Mouse (Mus musculus) limb, embryonic 10.5 days (tissue): ENCODE results near the gene Abcg1. TPM values are rescaled to one million over a fixed set of nuclear protein-coding genes. Genes with fewer than 3 reads are reported as not detected.

ENCODE experiments used
- DNase-seq: peaks from one replicate; pipeline ENCODE4 v3.0.0-alpha.2; 2017; ENCODE audit warnings: low spot score
- H3K27ac ChIP-seq: fragments of 300-500 bp; sonication (generic); 2 replicates; pipeline ENCODE4 v1.5.1; 2016; ENCODE audit warnings: mild to moderate bottlenecking
- H3K27me3 ChIP-seq: fragments of 300-500 bp; sonication (generic); 2 replicates; pipeline ENCODE4 v1.6.1; 2016; ENCODE audit warnings: low read depth, mild to moderate bottlenecking; ENCODE audit not compliant: poor library complexity, severe bottlenecking
- H3K36me3 ChIP-seq: fragments of 300-500 bp; sonication (generic); 2 replicates; pipeline ENCODE4 v1.6.1; 2016; ENCODE audit warnings: mild to moderate bottlenecking, moderate library complexity
- H3K4me1 ChIP-seq: fragments of 300-500 bp; sonication (generic); 2 replicates; pipeline ENCODE4 v1.6.1; 2016
- H3K4me3 ChIP-seq: fragments of 300-500 bp; sonication (generic); 2 replicates; pipeline ENCODE4 v1.5.1; 2016; ENCODE audit warnings: mild to moderate bottlenecking, moderate library complexity
- H3K9me3 ChIP-seq: fragments of 300-500 bp; sonication (generic); replicated peaks from 2 replicates; pipeline ENCODE4 v1.6.1; 2016; ENCODE audit warnings: mild to moderate bottlenecking
- WGBS: fragments of 180-500 bp; shearing (Covaris S2); methylation state at CpG from one replicate; pipeline ENCODE4 v1.1.7; 2016; 5-methylcytosine and 5-hydroxymethylcytosine counted together
- polyA plus RNA-seq: library from polyadenylated mRNA; unstranded; fragments of >200 nt; fragmentation: Nextera tagmentation; extraction: Ambion mirVana; gene quantifications from 2 replicates; pipeline ENCODE4 v1.2.1, GENCODE M21; 2016

Gene Abcg1
- polyA plus RNA-seq, 1 experiment from 2014 or later = 5.0 TPM

DNA sequence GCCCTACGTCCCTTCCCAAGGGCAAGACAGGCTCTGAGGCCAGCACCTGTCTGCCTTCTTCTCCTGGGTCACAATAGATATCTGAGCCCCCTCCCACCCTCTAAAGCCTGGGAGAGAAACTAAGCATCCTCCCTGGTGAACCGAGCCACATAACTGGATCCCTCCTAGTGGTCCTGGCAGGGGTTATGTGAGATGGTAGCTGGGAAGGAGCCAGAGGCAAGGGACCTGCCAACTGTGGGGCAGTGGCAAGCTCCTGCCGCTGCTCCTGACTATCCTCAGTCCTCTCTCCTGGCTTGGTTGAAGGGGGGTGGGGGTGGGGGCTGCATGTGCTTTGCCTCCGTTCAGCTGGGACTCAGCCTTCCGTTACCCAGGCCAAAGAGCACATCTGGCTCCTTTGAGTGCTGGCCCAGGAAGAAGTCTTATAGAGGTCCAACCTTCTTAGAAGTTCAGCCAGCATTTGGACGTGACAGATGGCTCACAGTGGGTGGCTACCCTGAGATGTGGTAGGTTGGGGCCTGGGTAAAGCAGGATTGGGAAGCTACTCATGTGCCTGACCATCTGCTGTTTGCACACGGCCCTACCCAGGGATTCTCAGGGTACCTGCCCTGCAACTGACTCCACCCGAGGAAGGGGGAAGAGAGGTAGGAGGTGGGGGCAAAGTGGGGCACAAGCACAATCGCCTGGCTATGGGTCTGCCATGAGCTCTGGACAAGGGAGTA is 68.2 kb downstream of the Abcg1 start:
- 39% methylated on average over 9 of the region's 9 CpGs for WGBS
- no peaks in the 10 kb centered on the region for H3K27me3 ChIP-seq
- no peak overlapping the region for H3K4me3 ChIP-seq
- peaks cover 30% of the 10 kb centered on the region for H3K4me1 ChIP-seq
- peak overlapping the region; percentile 2; the same call in 1 of the 2 replicates for H3K27ac ChIP-seq
- no peaks in the 10 kb centered on the region for H3K36me3 ChIP-seq
- H3K9me3 ChIP-seq = no peaks in the 10 kb centered on the region
- DNase-seq = no peak

DNA sequence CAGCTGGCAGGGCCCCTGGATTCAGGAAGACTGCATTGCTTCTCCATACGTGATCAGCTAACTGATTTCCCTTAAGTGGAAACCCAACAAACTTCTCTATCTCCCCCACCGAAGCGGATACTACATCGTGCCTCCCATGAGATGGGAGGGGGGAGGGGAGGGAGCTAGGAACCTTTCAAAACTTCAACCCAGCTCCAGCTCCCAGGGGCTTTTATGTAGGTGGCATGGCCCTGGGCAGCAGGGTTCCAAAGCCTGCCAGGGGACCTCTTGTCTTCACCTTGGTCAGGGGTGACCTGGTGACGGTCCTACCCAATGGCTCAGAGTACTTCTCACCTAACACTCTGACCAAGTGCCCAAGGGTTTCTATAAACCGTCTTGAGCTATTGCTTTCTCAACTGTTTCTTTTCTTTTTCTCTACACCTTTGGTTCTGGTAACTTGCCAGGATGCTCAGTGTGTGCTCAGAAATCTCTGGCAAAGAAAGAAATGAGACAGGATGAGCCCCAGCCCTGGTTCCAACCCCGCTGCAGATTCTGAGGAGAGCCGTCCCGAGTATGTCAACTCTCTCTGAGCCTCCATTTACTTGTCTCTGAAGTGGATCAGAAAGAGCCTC is 71.3 kb downstream of the Abcg1 start:
- H3K4me1 ChIP-seq = peaks cover 26% of the 10 kb centered on the region
- WGBS = 89% methylated on average over 9 of the region's 9 CpGs
- H3K4me3 ChIP-seq = no peak overlapping the region
- no peaks in the 10 kb centered on the region for H3K9me3 ChIP-seq
- no peaks in the 10 kb centered on the region for H3K27me3 ChIP-seq
- DNase-seq = no peak
- no peak overlapping the region for H3K27ac ChIP-seq
- no peaks in the 10 kb centered on the region for H3K36me3 ChIP-seq

- Histone ChIP-seq H3K27me3 (no peaks in the 10 kb centered on the region), H3K27ac (no peak within 1 kb of the TSS), H3K36me3 (no peaks in the 10 kb centered on the region), H3K4me1 (peaks cover 26% of the 10 kb centered on the region), H3K9me3 (no peaks in the 10 kb centered on the region), H3K4me3 (no peak within 1 kb of the TSS)
- WGBS = 19% methylated on average over 2 of the region's 2 CpGs
- peak; percentile 45 for DNase-seq
These were observed 72.0 kb downstream of the Abcg1 start, which contains the start of gene Tff3 for GRCm38 (mm10) chr17:31129452-31129851. TSS of gene Tff3 (minus strand) at chr17:31129646.

- WGBS = 85% methylated on average over 10 of the region's 10 CpGs
- Histone ChIP-seq H3K36me3 (no peaks in the 10 kb centered on the region), H3K27me3 (no peaks in the 10 kb centered on the region), H3K4me1 (peaks cover 15% of the 10 kb centered on the region), H3K27ac (no peak overlapping the region), H3K9me3 (no peaks in the 10 kb centered on the region), H3K4me3 (no peak overlapping the region)
- no peak for DNase-seq
These were observed 73.9 kb downstream of the Abcg1 start for GRCm38 (mm10) chr17:31131269-31131821.

GRCm38 (mm10) chr17:31133776-31134175 is 76.3 kb downstream of the Abcg1 start:
- WGBS = 75% methylated on average over 15 of the region's 15 CpGs

GRCm38 (mm10) chr17:31134913-31135312 is 77.4 kb downstream of the Abcg1 start:
- DNase-seq = no peak
- 68% methylated on average over 6 of the region's 6 CpGs for WGBS
- Histone ChIP-seq H3K27ac (no peak overlapping the region), H3K36me3 (no peaks in the 10 kb centered on the region), H3K4me3 (no peak overlapping the region), H3K27me3 (no peaks in the 10 kb centered on the region), H3K9me3 (no peaks in the 10 kb centered on the region), H3K4me1 (0 out of 2 replicates have a peak, but pooled peaks cover 6% of the 10 kb centered on the region)

More at GRCm38 (mm10) chr17:31133776-31134175, 76.3 kb downstream of the Abcg1 start:
- H3K36me3 ChIP-seq = no peaks in the 10 kb centered on the region
- DNase-seq = no peak
- no peak overlapping the region for H3K4me3 ChIP-seq
- H3K9me3 ChIP-seq = no peaks in the 10 kb centered on the region
- H3K4me1 ChIP-seq = peaks cover 17% of the 10 kb centered on the region
- H3K27me3 ChIP-seq = no peaks in the 10 kb centered on the region
- H3K27ac ChIP-seq = no peak overlapping the region

- no peak for DNase-seq
- Histone ChIP-seq H3K36me3 (no peaks in the 10 kb centered on the region), H3K9me3 (no peaks in the 10 kb centered on the region), H3K4me1 (0 out of 2 replicates have a peak, but pooled peaks cover 6% of the 10 kb centered on the region), H3K27me3 (no peaks in the 10 kb centered on the region), H3K27ac (no peak overlapping the region), H3K4me3 (no peak overlapping the region)
- 42% methylated on average over 3 of the region's 3 CpGs for WGBS
These were observed 78.8 kb downstream of the Abcg1 start for GRCm38 (mm10) chr17:31136291-31136690.

GRCm38 (mm10) chr17:31136821-31137220 is 79.3 kb downstream of the Abcg1 start:
- no peaks in the 10 kb centered on the region for H3K27me3 ChIP-seq
- H3K36me3 ChIP-seq = no peaks in the 10 kb centered on the region
- H3K27ac ChIP-seq = no peak overlapping the region
- WGBS = 88% methylated on average over 1 of the region's 1 CpGs
- no peaks in the 10 kb centered on the region for H3K9me3 ChIP-seq
- H3K4me1 ChIP-seq = 0 out of 2 replicates have a peak, but pooled peaks cover 6% of the 10 kb centered on the region
- no peak for DNase-seq
- no peak overlapping the region for H3K4me3 ChIP-seq

- Histone ChIP-seq H3K27ac (no peak overlapping the region), H3K4me3 (no peak overlapping the region), H3K4me1 (0 out of 2 replicates have a peak, but pooled peaks cover 6% of the 10 kb centered on the region), H3K36me3 (no peaks in the 10 kb centered on the region), H3K27me3 (no peaks in the 10 kb centered on the region), H3K9me3 (no peaks in the 10 kb centered on the region)
- WGBS = 21% methylated on average over 5 of the region's 5 CpGs
- peak; percentile 71 for DNase-seq
These were observed 80.9 kb downstream of the Abcg1 start for GRCm38 (mm10) chr17:31138398-31138797.

DNA sequence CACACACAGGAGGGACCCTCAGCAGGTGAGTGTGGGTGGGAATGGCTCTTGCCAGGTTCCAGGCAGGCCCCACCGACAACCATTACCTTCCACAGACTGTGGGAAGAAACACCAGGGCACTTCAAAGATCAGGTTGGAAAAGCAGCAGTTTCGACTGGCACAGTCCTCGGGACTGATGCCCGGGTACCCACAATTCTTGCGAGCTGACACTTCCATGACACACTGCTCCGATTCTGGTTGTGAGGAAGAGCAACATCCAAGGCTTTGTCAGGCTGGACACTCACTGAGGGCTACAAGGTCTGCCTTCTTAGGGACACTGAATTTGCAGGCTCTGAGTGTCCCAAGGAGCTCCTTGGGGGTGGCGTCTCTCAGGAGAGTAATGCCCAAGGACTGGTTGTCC is 84.6 kb downstream of the Abcg1 start:
- 90% methylated on average over 7 of the region's 7 CpGs for WGBS
- Histone ChIP-seq H3K9me3 (no peaks in the 10 kb centered on the region), H3K36me3 (no peaks in the 10 kb centered on the region), H3K27me3 (no peaks in the 10 kb centered on the region), H3K4me3 (no peak overlapping the region), H3K27ac (no peak overlapping the region), H3K4me1 (no peaks in the 10 kb centered on the region)
- no peak for DNase-seq

DNA sequence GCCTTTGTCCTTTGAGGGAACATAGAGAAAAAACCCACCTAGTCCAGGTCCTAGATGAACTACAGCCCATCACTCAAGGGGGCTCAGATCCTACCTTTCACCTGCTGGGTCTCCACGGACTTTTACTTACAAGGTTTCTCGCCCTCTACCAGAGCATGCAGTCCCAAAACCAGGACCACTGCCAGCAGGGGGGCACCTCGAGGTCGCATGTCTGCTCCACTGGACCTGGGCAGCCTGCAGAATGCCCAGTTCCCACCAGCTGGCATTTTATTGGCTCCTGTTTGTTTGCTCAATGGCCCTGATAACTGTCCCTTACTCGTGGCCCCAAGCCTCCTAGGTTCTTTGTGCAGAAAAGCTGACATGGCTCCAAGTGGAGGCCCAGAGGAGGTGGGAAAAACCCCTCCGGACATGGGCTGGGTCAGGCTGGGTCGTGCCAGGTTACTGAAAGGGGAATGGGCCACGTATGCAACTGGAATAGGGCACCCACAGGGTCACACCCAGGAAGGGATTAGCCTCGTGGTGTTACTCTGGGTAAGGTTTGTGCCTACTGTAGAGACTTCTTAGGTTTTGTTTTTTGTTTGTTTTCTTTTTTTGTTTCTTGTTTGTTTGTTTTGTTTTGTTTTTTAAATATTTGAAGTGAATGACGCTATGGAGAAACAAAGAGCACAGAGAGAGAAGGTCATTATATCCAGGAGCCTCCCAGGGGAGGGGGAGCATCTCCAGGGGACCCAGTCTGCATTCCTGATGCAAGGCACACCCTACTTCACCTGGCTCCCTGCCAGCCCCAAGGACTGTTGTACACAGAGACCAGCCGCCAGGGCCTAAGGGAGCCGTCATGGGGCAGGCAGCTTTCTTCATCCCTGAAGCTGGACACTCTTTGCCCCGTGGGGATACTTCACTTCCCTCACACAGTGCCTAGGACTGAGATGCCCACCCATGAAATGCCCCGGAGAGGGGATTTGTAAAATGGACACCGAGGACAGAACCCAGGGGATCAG is 86.9 kb downstream of the Abcg1 start, which contains the start of gene Tff2:
Gene Tff2 (minus strand): TSS at position 243 of the 998 bp plus-strand sequence.
- 75% methylated on average over 15 of the region's 15 CpGs for WGBS
- Histone ChIP-seq H3K36me3 (no peaks in the 10 kb centered on the region), H3K9me3 (no peaks in the 10 kb centered on the region), H3K27me3 (no peaks in the 10 kb centered on the region), H3K4me3 (no peak within 1 kb of the TSS), H3K27ac (no peak within 1 kb of the TSS), H3K4me1 (no peaks in the 10 kb centered on the region)
- no peak for DNase-seq

GRCm38 (mm10) chr17:31145998-31146397 is 88.5 kb downstream of the Abcg1 start:
- Histone ChIP-seq H3K36me3 (no peaks in the 10 kb centered on the region), H3K4me3 (no peak overlapping the region), H3K27me3 (no peaks in the 10 kb centered on the region), H3K27ac (no peak overlapping the region), H3K4me1 (no peaks in the 10 kb centered on the region), H3K9me3 (no peaks in the 10 kb centered on the region)
- DNase-seq = no peak
- WGBS = 84% methylated on average over 9 of the region's 9 CpGs
